19 mouse cellular contexts compared by ENCODE assay signal in genomic region chr6:140297561-140297960, GRCm38 (mm10).
A peak's percentile ranks its signal among the peaks of the same experiment; 100 is the strongest.
DNase-seq lines count a peak whose midpoint lies in the region; ATAC-seq and TF ChIP-seq lines count a peak whose summit lies in the region.
"Had no signal": no experiment of that assay in that cellular context is flagged by ENCODE, and none has a peak within 500 bp of the region (broad histone marks: within the 10 kb centered on the region; RNA-seq: fewer than 3 reads in every experiment).

No protein-coding gene starts in this region.

- H3K9me3 ChIP-seq in neural tube, embryonic 12.5 days = no peaks in the 10 kb centered on the region
- no peaks in the 10 kb centered on the region for H3K9me3 ChIP-seq in forebrain, postnatal 0 days (ENCODE audit: low read length)
- no peaks in the 10 kb centered on the region for H3K9me3 ChIP-seq in midbrain, embryonic 14.5 days (ENCODE audit: control insufficient read depth, low read length)
- H3K9me3 ChIP-seq: embryonic facial prominence, embryonic 12.5 days; kidney, embryonic 15.5 days had no signal

- no peak for DNase-seq in neural tube, embryonic 10.5 days (ENCODE audit: extremely low spot score, low spot score)
- no peak for DNase-seq in forebrain, postnatal 0 days
- peak; percentile 43 for DNase-seq in midbrain, embryonic 14.5 days
- DNase-seq in embryo, embryonic 10 days (ENCODE audit: low spot score) = no peak
- no peak for DNase-seq in spleen, adult 12 weeks (ENCODE audit: low spot score)
- no peak for DNase-seq in right cerebral cortex, postnatal 36 days (ENCODE audit: low spot score in 2 of 2)
- DNase-seq: adrenal gland, adult 2 months; cerebellum, adult 9-10 months; gastrocnemius, postnatal 14 days; right cerebral cortex, postnatal 25 days; thymus, postnatal 25 days had no signal

- H3K27me3 ChIP-seq in neural tube, embryonic 12.5 days (replicated peaks) = no peaks in the 10 kb centered on the region
- no peaks in the 10 kb centered on the region for H3K27me3 ChIP-seq in forebrain, postnatal 0 days (ENCODE audit: insufficient read depth, low read length)
- no peaks in the 10 kb centered on the region for H3K27me3 ChIP-seq in midbrain, embryonic 14.5 days (ENCODE audit: control insufficient read depth, insufficient read depth, low read length)
- H3K27me3 ChIP-seq: embryonic facial prominence, embryonic 12.5 days; kidney, embryonic 15.5 days had no signal

- no peak overlapping the region for H3K4me2 ChIP-seq in neural tube, embryonic 12.5 days (replicated peaks)
- peak overlapping the region; percentile 4; the same call in 1 of the 2 replicates for H3K4me2 ChIP-seq in forebrain, postnatal 0 days (ENCODE audit: low read depth)
- H3K4me2 ChIP-seq in midbrain, embryonic 14.5 days (ENCODE audit: low read length) = no peak overlapping the region
- H3K4me2 ChIP-seq: embryonic facial prominence, embryonic 12.5 days; kidney, embryonic 15.5 days; liver, embryonic 11.5 days; lung, embryonic 14.5 days had no signal

- ATAC-seq in neural tube, embryonic 12.5 days (ENCODE audit: low FRiP score, low read depth) = peak; percentile 46; the same call in 1 of the 2 replicates
- ATAC-seq in forebrain, postnatal 0 days = no peak
- ATAC-seq in midbrain, embryonic 14.5 days (ENCODE audit: low FRiP score, low TSS enrichment) = 0 out of 2 replicates have a peak, but pooled peaks have one; percentile 31
- ATAC-seq: intestine, postnatal 0 days had no signal

- H3K4me3 ChIP-seq in neural tube, embryonic 12.5 days = no peak overlapping the region
- H3K4me3 ChIP-seq in forebrain, postnatal 0 days (ENCODE audit: low read depth, low read length) = no peak overlapping the region
- no peak overlapping the region for H3K4me3 ChIP-seq in midbrain, embryonic 14.5 days (replicated peaks; ENCODE audit: low read depth, low read length)
- H3K4me3 ChIP-seq: embryonic facial prominence, embryonic 12.5 days; erythroblast, embryonic 14.5 days; heart, adult 2 months; kidney, embryonic 15.5 days had no signal

- no peak overlapping the region for H3K9ac ChIP-seq in neural tube, embryonic 12.5 days
- no peak overlapping the region for H3K9ac ChIP-seq in forebrain, postnatal 0 days
- H3K9ac ChIP-seq in midbrain, embryonic 14.5 days (replicated peaks; ENCODE audit: low read length) = no peak overlapping the region
- H3K9ac ChIP-seq: embryonic facial prominence, embryonic 12.5 days; kidney, embryonic 15.5 days; lung, embryonic 14.5 days had no signal

- H3K4me1 ChIP-seq in neural tube, embryonic 12.5 days = peaks cover 18% of the 10 kb centered on the region
- H3K4me1 ChIP-seq in forebrain, postnatal 0 days (ENCODE audit: insufficient read depth) = no peaks in the 10 kb centered on the region
- peaks cover 6% of the 10 kb centered on the region; the same call in 1 of the 2 replicates for H3K4me1 ChIP-seq in midbrain, embryonic 14.5 days (ENCODE audit: control insufficient read depth, insufficient read depth, low read length)
- H3K4me1 ChIP-seq: embryonic facial prominence, embryonic 12.5 days had no signal

- WGBS in neural tube, embryonic 12.5 days = 66% methylated on average over 6 of the region's 6 CpGs
- 26% methylated on average over 6 of the region's 6 CpGs for WGBS in forebrain, postnatal 0 days
- WGBS in midbrain, embryonic 14.5 days = 50% methylated on average over 6 of the region's 6 CpGs

- TF ChIP-seq CTCF in forebrain, postnatal 0 days (IDR thresholded peaks at IDR 0.05; ENCODE audit: low read depth) = no peak

- H3K36me3 ChIP-seq in neural tube, embryonic 12.5 days = no peaks in the 10 kb centered on the region
- no peaks in the 10 kb centered on the region for H3K36me3 ChIP-seq in forebrain, postnatal 0 days (ENCODE audit: insufficient read depth)
- H3K36me3 ChIP-seq in midbrain, embryonic 14.5 days (ENCODE audit: control insufficient read depth, insufficient read depth, low read length) = no peaks in the 10 kb centered on the region
- H3K36me3 ChIP-seq: embryonic facial prominence, embryonic 12.5 days; kidney, embryonic 15.5 days had no signal

- H3K27ac ChIP-seq in neural tube, embryonic 12.5 days = no peak overlapping the region
- H3K27ac ChIP-seq in forebrain, postnatal 0 days (ENCODE audit: low read depth, low read length) = no peak overlapping the region
- no peak overlapping the region for H3K27ac ChIP-seq in midbrain, embryonic 14.5 days (replicated peaks; ENCODE audit: low read depth, low read length)
- H3K27ac ChIP-seq: embryonic facial prominence, embryonic 12.5 days; heart, adult 2 months; kidney, embryonic 15.5 days had no signal
